Mouse (Mus musculus): ENCODE measurements around the gene Vtn. TPM values are rescaled to one million over a fixed set of nuclear protein-coding genes. Genes with fewer than 3 reads are reported as not detected.

The Vtn gene
- polyA plus RNA-seq, 1 experiment: 2.6 TPM

GRCm38 (mm10) chr11:78467932-78468331 lies 31.0 kb upstream of the Vtn start:
- 58% methylated on average over 3 of the region's 3 CpGs for WGBS
- H3K27me3 ChIP-seq (ENCODE audit: control insufficient read depth, insufficient read depth, low read length): no peaks in the 10 kb centered on the region

GRCm38 (mm10) chr11:78471326-78472103 lies 27.4 kb upstream of the Vtn start:
- DNase-seq (ENCODE audit: low read depth in 1 of 2, low spot score in 2 of 2): no peak
- H3K27me3 ChIP-seq (ENCODE audit: control insufficient read depth, insufficient read depth, low read length): no peaks in the 10 kb centered on the region

More at GRCm38 (mm10) chr11:78467932-78468331, 31.0 kb upstream of the Vtn start:
- TF ChIP-seq POLR2A (IDR thresholded peaks at IDR 0.05; ENCODE audit: low read depth, low read length) (no peak), CTCF (IDR thresholded peaks at IDR 0.05; ENCODE audit: extremely low read depth, insufficient read depth, insufficient read length, insufficient replicate concordance) (no peak)
- DNase-seq (ENCODE audit: low read depth in 1 of 2, low spot score in 2 of 2): no peak
- Histone ChIP-seq H3K4me1 (ENCODE audit: control insufficient read depth, insufficient read depth, insufficient read length) (peaks cover 3% of the 10 kb centered on the region; the same call in 1 of the 2 replicates), H3K4me3 (ENCODE audit: extremely low read depth, insufficient read depth, insufficient read length) (no peak overlapping the region), H3K27ac (ENCODE audit: insufficient read depth, low read length) (no peak overlapping the region), H3K36me3 (ENCODE audit: control insufficient read depth, insufficient read depth, low read length) (no peaks in the 10 kb centered on the region)

GRCm38 (mm10) chr11:78475289-78475688 lies 23.6 kb upstream of the Vtn start:
- TF ChIP-seq CTCF (IDR thresholded peaks at IDR 0.05; ENCODE audit: extremely low read depth, insufficient read depth, insufficient read length, insufficient replicate concordance): no peak
- TF ChIP-seq POLR2A (IDR thresholded peaks at IDR 0.05; ENCODE audit: low read depth, low read length): no peak
- no peak overlapping the region for H3K27ac ChIP-seq (ENCODE audit: insufficient read depth, low read length)
- no peak for DNase-seq (ENCODE audit: low read depth in 1 of 2, low spot score in 2 of 2)
- WGBS: 23% methylated on average over 3 of the region's 3 CpGs
- H3K4me1 ChIP-seq (ENCODE audit: control insufficient read depth, insufficient read depth, insufficient read length): no peaks in the 10 kb centered on the region
- H3K4me3 ChIP-seq (ENCODE audit: extremely low read depth, insufficient read depth, insufficient read length): no peak overlapping the region
- H3K36me3 ChIP-seq (ENCODE audit: control insufficient read depth, insufficient read depth, low read length): no peaks in the 10 kb centered on the region
- H3K27me3 ChIP-seq (ENCODE audit: control insufficient read depth, insufficient read depth, low read length): no peaks in the 10 kb centered on the region

More at GRCm38 (mm10) chr11:78471326-78472103, 27.4 kb upstream of the Vtn start:
- no peaks in the 10 kb centered on the region for H3K4me1 ChIP-seq (ENCODE audit: control insufficient read depth, insufficient read depth, insufficient read length)
- H3K4me3 ChIP-seq (ENCODE audit: extremely low read depth, insufficient read depth, insufficient read length): no peak overlapping the region
- 91% methylated on average over 10 of the region's 10 CpGs for WGBS
- H3K36me3 ChIP-seq (ENCODE audit: control insufficient read depth, insufficient read depth, low read length): no peaks in the 10 kb centered on the region
- no peak overlapping the region for H3K27ac ChIP-seq (ENCODE audit: insufficient read depth, low read length)
- no peak for TF ChIP-seq CTCF (IDR thresholded peaks at IDR 0.05; ENCODE audit: extremely low read depth, insufficient read depth, insufficient read length, insufficient replicate concordance)
- no peak for TF ChIP-seq POLR2A (IDR thresholded peaks at IDR 0.05; ENCODE audit: low read depth, low read length)

GRCm38 (mm10) chr11:78483639-78484038 lies 15.3 kb upstream of the Vtn start:
- no peak overlapping the region for H3K4me3 ChIP-seq (ENCODE audit: extremely low read depth, insufficient read depth, insufficient read length)
- WGBS: 54% methylated on average over 7 of the region's 7 CpGs
- no peak for TF ChIP-seq POLR2A (IDR thresholded peaks at IDR 0.05; ENCODE audit: low read depth, low read length)
- TF ChIP-seq CTCF (IDR thresholded peaks at IDR 0.05; ENCODE audit: extremely low read depth, insufficient read depth, insufficient read length, insufficient replicate concordance): no peak

GRCm38 (mm10) chr11:78488168-78488567 lies 10.7 kb upstream of the Vtn start:
- 4% methylated on average over 8 of the region's 8 CpGs for WGBS
- no peak overlapping the region for H3K27ac ChIP-seq (ENCODE audit: insufficient read depth, low read length)

More at GRCm38 (mm10) chr11:78483639-78484038, 15.3 kb upstream of the Vtn start:
- Histone ChIP-seq H3K27me3 (ENCODE audit: control insufficient read depth, insufficient read depth, low read length) (no peaks in the 10 kb centered on the region), H3K4me1 (ENCODE audit: control insufficient read depth, insufficient read depth, insufficient read length) (no peaks in the 10 kb centered on the region), H3K36me3 (ENCODE audit: control insufficient read depth, insufficient read depth, low read length) (no peaks in the 10 kb centered on the region), H3K27ac (ENCODE audit: insufficient read depth, low read length) (no peak overlapping the region)
- no peak for DNase-seq (ENCODE audit: low read depth in 1 of 2, low spot score in 2 of 2)

GRCm38 (mm10) chr11:78490781-78491241 lies 8.1 kb upstream of the Vtn start:
- DNase-seq (ENCODE audit: low read depth in 1 of 2, low spot score in 2 of 2): no peak
- TF ChIP-seq CTCF (IDR thresholded peaks at IDR 0.05; ENCODE audit: extremely low read depth, insufficient read depth, insufficient read length, insufficient replicate concordance) (no peak), POLR2A (IDR thresholded peaks at IDR 0.05; ENCODE audit: low read depth, low read length) (no peak)
- peaks cover 4% of the 10 kb centered on the region for H3K4me1 ChIP-seq (ENCODE audit: control insufficient read depth, insufficient read depth, insufficient read length)
- H3K27ac ChIP-seq (ENCODE audit: insufficient read depth, low read length): no peak overlapping the region
- 10% methylated on average over 48 of the region's 48 CpGs for WGBS
- H3K4me3 ChIP-seq (ENCODE audit: extremely low read depth, insufficient read depth, insufficient read length): no peak overlapping the region
- peaks cover 6% of the 10 kb centered on the region; the same call in 1 of the 2 replicates for H3K27me3 ChIP-seq (ENCODE audit: control insufficient read depth, insufficient read depth, low read length)
- no peaks in the 10 kb centered on the region for H3K36me3 ChIP-seq (ENCODE audit: control insufficient read depth, insufficient read depth, low read length)

More at GRCm38 (mm10) chr11:78488168-78488567, 10.7 kb upstream of the Vtn start:
- H3K36me3 ChIP-seq (ENCODE audit: control insufficient read depth, insufficient read depth, low read length): no peaks in the 10 kb centered on the region
- DNase-seq (ENCODE audit: low read depth in 1 of 2, low spot score in 2 of 2): peak in 1 of 2 experiments; percentile 53
- TF ChIP-seq POLR2A (IDR thresholded peaks at IDR 0.05; ENCODE audit: low read depth, low read length) (no peak), CTCF (IDR thresholded peaks at IDR 0.05; ENCODE audit: extremely low read depth, insufficient read depth, insufficient read length, insufficient replicate concordance) (peak; percentile 62; the same call in 1 of the 2 replicates)
- H3K27me3 ChIP-seq (ENCODE audit: control insufficient read depth, insufficient read depth, low read length): peaks cover 6% of the 10 kb centered on the region; the same call in 1 of the 2 replicates
- peaks cover 4% of the 10 kb centered on the region for H3K4me1 ChIP-seq (ENCODE audit: control insufficient read depth, insufficient read depth, insufficient read length)
- H3K4me3 ChIP-seq (ENCODE audit: extremely low read depth, insufficient read depth, insufficient read length): no peak overlapping the region

GRCm38 (mm10) chr11:78495904-78496303 lies 3.0 kb upstream of the Vtn start:
- WGBS: 16% methylated on average over 6 of the region's 6 CpGs
- no peak for DNase-seq (ENCODE audit: low read depth in 1 of 2, low spot score in 2 of 2)
- H3K27me3 ChIP-seq (ENCODE audit: control insufficient read depth, insufficient read depth, low read length): peaks cover 7% of the 10 kb centered on the region

More at GRCm38 (mm10) chr11:78495904-78496303, 3.0 kb upstream of the Vtn start:
- no peaks in the 10 kb centered on the region for H3K36me3 ChIP-seq (ENCODE audit: control insufficient read depth, insufficient read depth, low read length)
- no peak for TF ChIP-seq POLR2A (IDR thresholded peaks at IDR 0.05; ENCODE audit: low read depth, low read length)
- H3K4me3 ChIP-seq (ENCODE audit: extremely low read depth, insufficient read depth, insufficient read length): no peak overlapping the region
- H3K27ac ChIP-seq (ENCODE audit: insufficient read depth, low read length): no peak overlapping the region
- peaks cover 7% of the 10 kb centered on the region for H3K4me1 ChIP-seq (ENCODE audit: control insufficient read depth, insufficient read depth, insufficient read length)

All from spleen, adult 2 months (tissue).